Mouse (Mus musculus) CD4-positive helper T cell, adult 2 months (primary cell): ENCODE data around the gene Adgrf5.
"Not testable (repeated sequence)": the region's sequence is repeated elsewhere in the genome, so short reads cannot be mapped to it uniquely, and the experiment has no call there.

Source experiments
- DNase-seq: peaks from one replicate; pipeline ENCODE4 v3.0.0-alpha.2; 2012; ENCODE audit warnings: low read depth, missing footprints, low spot score

The Adgrf5 gene

GRCm38 (mm10) chr17:43359826-43360619 is at the start of gene Adgrf5:
Gene Adgrf5 (plus strand): TSS chr17:43360451.
- DNase-seq = no peak

GRCm38 (mm10) chr17:43325986-43326671 is 34.1 kb upstream of the Adgrf5 start:
- DNase-seq = no peak

GRCm38 (mm10) chr17:43326726-43327700 is 33.2 kb upstream of the Adgrf5 start:
- no peak for DNase-seq

- DNase-seq = no peak
Measured at GRCm38 (mm10) chr17:43327810-43328209, 32.4 kb upstream of the Adgrf5 start.

- no peak for DNase-seq
Measured at GRCm38 (mm10) chr17:43329216-43329615, 31.0 kb upstream of the Adgrf5 start.

- DNase-seq = no peak
Measured at GRCm38 (mm10) chr17:43329761-43330183, 30.5 kb upstream of the Adgrf5 start.

- no peak for DNase-seq
Measured at GRCm38 (mm10) chr17:43332686-43333085, 27.6 kb upstream of the Adgrf5 start.

- no peak for DNase-seq
Measured at GRCm38 (mm10) chr17:43334074-43334473, 26.2 kb upstream of the Adgrf5 start.

- DNase-seq = no peak
Measured at GRCm38 (mm10) chr17:43337643-43338042, 22.6 kb upstream of the Adgrf5 start.

- no peak for DNase-seq
Measured at GRCm38 (mm10) chr17:43338279-43338678, 22.0 kb upstream of the Adgrf5 start.

GRCm38 (mm10) chr17:43346499-43346898 is 13.8 kb upstream of the Adgrf5 start:
- DNase-seq = not testable (repeated sequence)

- no peak for DNase-seq
Measured at GRCm38 (mm10) chr17:43357902-43358539, 2.2 kb upstream of the Adgrf5 start.

- DNase-seq = no peak
Measured at GRCm38 (mm10) chr17:43361021-43361420, 770 bp downstream of the Adgrf5 start.

GRCm38 (mm10) chr17:43362362-43362761 is 2.1 kb downstream of the Adgrf5 start:
- DNase-seq = no peak

GRCm38 (mm10) chr17:43362881-43363280 is 2.6 kb downstream of the Adgrf5 start:
- DNase-seq = no peak

GRCm38 (mm10) chr17:43363921-43364320 is 3.7 kb downstream of the Adgrf5 start:
- no peak for DNase-seq

GRCm38 (mm10) chr17:43365297-43365696 is 5.0 kb downstream of the Adgrf5 start:
- DNase-seq = no peak

- DNase-seq = no peak
Measured at GRCm38 (mm10) chr17:43366486-43366885, 6.2 kb downstream of the Adgrf5 start.

GRCm38 (mm10) chr17:43368171-43368576 is 7.9 kb downstream of the Adgrf5 start:
- DNase-seq = no peak

GRCm38 (mm10) chr17:43372604-43373003 is 12.4 kb downstream of the Adgrf5 start:
- no peak for DNase-seq

- DNase-seq = no peak
Measured at GRCm38 (mm10) chr17:43374020-43374419, 13.8 kb downstream of the Adgrf5 start.
